Mouse (Mus musculus): ENCODE data around the gene Gnai3.
A peak's percentile ranks its signal among the peaks of the same experiment; 100 is the strongest.

Gnai3 gene

DNA sequence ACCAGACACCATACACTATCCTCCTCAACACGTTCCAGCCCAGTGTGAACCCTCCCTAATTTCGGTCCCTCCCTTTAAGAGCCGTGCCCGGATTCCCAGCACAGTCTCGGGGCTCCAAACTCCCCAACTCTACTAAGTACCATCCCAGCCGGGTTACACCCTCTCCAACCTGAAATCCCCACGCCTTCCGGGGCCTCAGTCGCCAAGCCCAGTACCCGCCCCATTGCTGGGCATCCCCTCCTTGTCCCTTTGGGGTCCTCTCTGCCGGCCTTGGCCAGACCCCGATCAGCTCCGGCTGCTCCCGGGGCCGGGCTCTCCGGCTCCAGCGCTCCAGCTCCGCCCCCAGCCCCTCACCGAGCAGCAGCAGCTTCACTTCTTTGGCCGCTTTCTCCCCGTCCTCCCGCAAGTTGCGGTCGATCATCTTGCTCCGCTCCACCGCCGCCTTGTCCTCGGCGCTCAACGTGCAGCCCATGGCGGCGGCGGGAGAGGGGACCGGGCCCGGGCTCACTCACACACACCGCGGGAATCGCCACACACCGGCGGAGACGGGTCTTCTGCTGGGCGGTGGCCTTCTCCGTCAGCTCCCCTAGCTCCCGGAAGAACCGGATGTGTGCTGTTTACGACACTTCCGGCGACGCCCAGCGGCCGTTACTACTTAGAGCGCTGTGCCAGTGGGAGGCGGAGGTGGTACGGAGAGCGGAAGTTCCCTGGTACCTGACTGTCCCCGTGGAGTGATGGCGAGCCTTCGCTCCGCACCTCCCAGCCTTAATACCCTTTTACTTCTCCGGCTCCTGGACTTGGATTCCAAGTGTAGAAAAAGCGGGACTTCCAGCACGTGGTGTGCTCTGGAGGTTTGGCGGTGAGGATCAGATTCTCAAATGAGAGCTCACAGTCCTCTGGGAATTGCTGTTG, at the start of gene Gnai3:
TSS of gene Gnai3 (minus strand) at position 613 of the 912 bp plus-strand sequence.
- DNase-seq (ENCODE audit: extremely low read depth, low read depth) = peak; percentile 96

- DNase-seq (ENCODE audit: extremely low read depth, low read depth) = no peak
Measured at GRCm38 (mm10) chr3:108195287-108195686, 49.3 kb upstream of the Gnai3 start.

DNA sequence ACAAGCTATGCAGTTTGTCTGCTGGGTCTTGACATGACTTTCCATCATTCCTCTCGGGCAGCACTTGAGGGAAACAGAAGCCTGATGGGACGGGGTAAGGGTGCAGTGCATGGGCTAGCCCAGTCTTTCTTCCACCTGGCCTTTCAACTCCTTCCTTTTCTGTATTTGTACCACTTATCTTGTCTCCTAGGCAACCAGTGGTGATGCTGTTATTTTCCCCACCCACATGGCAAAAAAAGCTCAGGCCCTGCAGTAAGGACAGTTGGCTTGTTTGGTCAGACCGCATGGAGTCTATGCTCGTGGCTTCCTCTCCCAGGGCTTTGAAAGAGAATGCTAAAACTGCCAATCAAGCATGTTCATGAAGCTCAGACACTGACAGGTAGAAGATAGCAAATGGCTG, 47.7 kb upstream of the Gnai3 start:
- DNase-seq (ENCODE audit: extremely low read depth, low read depth) = no peak

GRCm38 (mm10) chr3:108189897-108190296, 44.0 kb upstream of the Gnai3 start:
- DNase-seq (ENCODE audit: extremely low read depth, low read depth) = no peak

- DNase-seq (ENCODE audit: extremely low read depth, low read depth) = no peak
Measured at GRCm38 (mm10) chr3:108188716-108189490, 43.0 kb upstream of the Gnai3 start.

DNA sequence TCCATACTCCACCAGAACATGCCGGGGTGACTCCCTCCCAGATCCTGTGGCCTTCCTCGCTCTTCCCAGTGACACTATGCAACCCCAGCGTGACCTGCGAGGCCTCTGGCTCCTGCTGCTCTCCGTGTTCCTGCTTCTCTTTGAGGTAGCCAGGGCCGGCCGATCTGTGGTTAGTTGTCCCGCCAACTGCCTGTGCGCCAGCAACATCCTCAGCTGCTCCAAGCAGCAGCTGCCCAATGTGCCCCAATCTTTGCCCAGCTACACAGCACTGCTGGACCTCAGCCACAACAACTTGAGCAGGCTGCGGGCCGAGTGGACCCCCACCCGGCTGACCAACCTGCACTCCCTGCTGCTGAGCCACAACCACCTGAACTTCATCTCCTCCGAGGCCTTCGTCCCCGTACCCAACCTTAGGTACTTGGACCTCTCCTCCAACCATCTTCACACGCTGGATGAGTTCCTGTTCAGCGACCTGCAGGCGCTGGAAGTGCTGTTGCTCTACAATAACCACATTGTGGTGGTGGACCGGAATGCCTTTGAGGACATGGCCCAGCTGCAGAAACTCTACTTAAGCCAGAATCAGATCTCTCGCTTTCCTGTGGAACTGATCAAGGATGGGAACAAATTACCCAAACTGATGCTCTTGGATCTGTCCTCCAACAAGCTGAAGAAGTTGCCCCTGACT, 41.3 kb upstream of the Gnai3 start:
- no peak for DNase-seq (ENCODE audit: extremely low read depth, low read depth)

DNA sequence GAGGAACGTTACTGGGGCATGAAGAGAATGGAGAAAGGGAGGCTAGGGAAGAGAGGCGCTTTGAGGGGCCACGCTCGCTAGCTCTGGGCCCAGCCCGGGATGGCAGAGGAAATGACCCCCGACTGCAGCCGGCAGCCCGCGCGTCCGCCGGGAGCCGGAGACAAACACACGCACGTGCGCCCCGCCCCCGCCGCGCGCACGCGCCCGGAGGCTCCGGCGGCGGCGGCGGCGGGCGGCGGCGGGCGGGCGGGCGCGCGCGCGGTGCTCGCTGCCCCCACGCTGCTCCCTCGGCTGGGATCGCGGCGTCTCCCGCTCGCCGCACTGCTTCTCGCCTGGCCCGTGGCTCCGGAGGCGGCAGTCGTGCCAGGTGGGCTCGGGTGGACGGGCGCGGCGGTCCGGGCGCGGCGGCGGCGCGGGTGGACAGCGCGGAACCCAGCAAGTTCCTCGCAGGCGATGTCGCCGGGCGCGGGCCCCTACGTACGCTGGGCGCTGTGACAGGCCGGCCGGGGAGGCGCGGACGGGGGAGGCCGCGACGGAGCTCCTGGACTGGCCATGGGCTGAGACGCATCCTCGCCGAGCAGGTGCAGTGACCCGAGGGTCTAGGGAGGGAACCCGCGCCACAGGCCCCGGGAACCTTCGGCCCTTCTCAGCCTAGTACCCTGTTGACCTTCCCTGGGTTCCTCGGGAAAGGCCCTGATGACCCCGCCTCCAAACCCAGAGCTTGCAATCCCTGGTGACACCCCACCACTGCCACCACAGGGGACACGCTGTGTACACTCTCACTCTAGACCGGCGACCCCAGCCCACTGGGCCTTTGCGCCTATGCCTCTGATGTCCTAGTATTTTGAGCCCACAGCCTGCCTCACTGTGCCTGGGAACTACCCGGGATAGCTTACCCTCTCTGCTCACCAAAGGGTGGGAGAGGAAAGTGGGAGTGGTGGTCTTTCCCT, 40.4 kb upstream of the Gnai3 start, which contains the start of gene Amigo1:
TSS of gene Amigo1 (plus strand) at position 238 of the 950 bp plus-strand sequence.
- DNase-seq (ENCODE audit: extremely low read depth, low read depth) = no peak

DNA sequence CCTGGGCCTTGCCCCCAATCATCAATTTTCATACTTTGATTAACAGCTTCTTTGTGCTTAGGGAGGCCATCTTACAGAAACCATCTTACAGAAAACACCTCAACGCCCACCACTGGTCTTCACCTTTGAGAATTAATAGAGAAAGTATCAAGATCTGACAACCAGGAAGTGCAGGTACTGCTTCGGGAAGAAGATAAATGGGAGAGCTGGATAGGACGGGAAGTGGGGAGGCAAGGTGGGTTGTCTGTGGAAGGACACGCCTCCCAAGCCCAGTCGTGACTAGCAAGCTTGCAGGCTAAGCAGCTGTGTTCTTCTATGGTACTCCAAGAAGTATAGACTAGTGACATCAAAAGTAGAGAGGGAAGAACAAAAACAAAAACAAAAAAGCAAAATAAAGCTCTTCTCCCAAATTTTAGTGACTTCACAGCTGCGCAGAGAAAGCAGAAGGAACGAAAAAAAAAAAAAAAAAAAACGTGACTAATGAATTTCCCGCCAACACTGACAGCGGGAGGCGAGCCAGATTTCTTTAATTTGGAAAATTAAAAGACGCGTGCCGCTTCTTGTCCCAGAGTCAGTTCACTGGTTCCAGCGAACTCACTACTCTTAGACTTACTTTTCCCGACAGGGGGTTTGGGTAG, 39.6 kb upstream of the Gnai3 start:
- peak; percentile 34 for DNase-seq (ENCODE audit: extremely low read depth, low read depth)

DNA sequence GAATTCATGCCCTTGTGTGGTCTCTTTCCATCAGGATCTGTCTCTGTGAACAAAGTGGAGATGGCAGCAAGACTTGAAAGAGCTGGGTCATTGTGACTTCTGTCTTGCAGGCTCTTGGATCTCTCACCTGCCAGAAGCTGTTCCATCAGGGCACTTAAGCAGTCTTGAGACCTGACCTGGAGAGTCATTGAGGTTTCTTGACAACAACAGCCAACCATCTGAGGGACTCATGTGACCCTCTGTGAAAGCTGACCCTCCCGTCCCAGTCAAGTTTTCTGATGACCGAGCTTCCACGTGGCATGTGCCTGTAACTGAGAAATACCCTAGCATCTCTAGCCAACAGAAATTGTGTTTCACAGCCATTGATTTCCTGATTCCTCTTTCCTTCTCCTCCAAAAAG, 38.8 kb upstream of the Gnai3 start:
- no peak for DNase-seq (ENCODE audit: extremely low read depth, low read depth)

DNA sequence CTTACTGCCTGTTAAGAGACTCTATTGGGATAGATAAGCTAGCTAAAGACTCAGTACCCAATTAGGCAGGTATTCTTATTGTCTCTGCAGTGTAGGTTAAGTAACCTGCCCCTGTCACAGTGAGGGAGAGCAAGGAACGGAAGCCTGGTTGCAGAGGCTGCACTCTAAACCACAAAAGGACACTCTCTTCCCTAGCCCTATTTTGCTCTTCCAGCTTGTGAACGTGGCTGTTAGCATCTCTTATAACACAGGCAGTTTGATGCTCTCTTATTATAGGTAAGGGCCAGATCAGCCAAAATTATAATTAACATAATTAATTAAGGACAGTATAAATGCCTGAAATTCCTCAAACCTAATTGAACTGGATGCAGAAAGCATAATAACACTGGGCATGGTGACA, 34.6 kb upstream of the Gnai3 start:
- DNase-seq (ENCODE audit: extremely low read depth, low read depth) = no peak

GRCm38 (mm10) chr3:108178756-108179715, 33.1 kb upstream of the Gnai3 start:
- DNase-seq (ENCODE audit: extremely low read depth, low read depth) = no peak

DNA sequence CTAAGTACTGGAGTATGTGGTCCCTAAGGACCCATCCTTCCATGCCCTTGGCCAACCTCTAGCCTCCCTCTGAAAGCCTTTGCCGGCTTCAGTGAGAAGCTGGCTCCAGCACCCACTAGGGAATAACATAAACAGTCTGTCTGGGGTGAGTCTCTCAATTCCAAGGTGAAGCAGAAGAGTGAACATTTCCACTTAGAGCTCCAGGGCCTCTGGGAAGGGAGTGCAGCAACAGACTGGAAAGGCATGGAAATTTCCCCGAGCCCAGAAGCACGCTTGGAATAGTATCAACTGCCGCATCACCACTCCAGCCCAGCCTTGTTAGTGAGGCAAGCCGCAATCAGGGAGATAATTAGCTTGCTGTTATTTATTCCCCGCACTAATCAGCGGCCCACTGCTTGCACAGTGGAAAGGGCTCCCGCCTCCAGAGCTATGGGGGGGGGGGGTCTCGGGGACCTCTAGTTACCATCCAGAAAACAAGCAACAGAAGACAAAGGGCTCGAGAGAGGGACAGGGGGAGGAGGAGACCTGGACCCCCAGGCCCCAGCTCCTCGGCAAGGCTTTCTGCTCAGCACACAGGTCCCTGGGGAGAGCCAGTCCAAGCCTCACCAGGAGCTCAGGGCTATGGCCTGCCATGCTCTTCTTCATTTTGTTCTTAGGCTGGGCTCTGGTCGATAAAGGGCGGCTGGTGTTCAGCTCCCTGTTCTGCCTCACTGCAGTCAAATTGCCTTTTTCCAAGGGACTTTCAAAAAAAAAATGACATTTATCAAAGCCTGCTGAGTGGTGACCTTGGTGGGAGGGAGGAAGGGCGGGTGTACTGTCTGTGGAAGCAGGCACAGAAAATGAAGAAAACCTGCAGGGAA, 29.0 kb upstream of the Gnai3 start:
- DNase-seq (ENCODE audit: extremely low read depth, low read depth) = no peak

DNA sequence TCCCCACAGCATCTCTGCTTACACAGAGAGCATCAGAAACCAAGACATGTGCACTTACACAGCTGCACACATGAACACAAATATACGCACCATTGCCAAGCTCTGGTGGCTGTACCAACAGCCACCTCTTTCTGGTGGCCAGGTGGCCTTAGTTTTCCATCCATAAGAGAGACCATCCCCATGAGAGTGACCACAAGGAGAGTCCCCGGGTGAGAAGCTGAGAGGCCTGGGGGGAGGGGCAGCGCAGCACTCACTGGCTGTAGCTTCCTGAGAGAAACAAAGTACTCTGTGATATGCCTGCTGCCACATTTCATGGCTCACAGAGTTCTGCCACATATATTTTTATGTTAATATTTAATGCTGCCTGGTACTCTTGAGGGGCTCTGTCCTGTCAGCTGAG, 23.3 kb upstream of the Gnai3 start:
- no peak for DNase-seq (ENCODE audit: extremely low read depth, low read depth)

DNA sequence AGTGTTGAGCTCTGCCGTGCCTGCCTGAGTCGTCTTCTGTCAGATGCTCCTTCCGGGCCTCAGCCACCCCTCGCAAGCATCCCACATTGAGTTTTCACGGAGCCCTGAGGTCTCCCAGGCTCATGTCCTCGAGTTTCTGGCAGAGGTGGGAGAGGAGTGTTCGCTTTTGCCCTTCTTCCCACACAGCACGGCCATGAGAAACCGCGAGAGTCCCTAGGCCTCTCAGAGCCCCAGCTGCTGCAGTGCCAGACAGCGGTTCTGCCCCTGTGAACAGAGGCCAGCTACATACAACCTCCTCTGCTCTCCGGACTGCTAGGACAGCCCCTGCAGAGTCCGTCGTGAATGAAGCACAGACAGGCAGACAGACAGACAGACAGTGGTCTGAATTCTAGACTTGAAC, 21.6 kb upstream of the Gnai3 start:
- no peak for DNase-seq (ENCODE audit: extremely low read depth, low read depth)

DNA sequence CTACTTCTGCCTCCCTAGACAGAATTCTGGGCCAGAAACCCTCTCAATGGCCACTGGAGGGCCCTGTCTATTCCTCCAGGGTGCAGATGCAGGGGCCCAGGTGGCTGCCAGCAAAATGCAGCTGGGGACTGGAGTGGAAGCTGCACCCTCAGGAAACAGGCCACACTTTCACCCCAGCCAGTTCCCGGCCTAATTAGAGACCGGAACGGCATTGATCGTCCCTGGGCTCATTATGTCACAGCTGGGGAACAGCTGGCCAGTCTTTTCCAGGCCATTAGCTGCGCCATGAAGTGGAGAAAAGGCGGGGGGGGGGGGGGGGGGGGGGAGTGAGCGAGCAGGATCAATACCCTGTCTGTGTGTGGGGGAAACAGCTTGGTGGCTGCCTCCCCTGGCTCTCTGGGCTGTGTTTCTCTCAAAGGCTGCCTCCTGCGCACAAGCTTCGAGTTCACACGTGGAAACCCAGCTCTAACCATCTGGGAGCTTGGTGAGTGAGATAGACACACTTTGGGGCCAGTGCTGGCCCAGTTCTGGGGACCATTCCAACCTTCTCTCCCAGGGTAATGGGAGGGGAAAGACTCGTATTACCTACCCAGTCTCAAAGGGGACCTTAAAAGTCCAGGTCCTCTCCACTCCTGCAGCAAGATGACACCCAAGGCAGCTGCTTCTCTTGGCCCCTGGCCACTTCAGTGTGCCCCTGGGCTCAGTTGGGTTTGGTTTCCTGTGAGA, 20.7 kb upstream of the Gnai3 start:
- no peak for DNase-seq (ENCODE audit: extremely low read depth, low read depth)

GRCm38 (mm10) chr3:108165532-108166315, 19.8 kb upstream of the Gnai3 start:
- no peak for DNase-seq (ENCODE audit: extremely low read depth, low read depth)

GRCm38 (mm10) chr3:108164807-108165206, 18.9 kb upstream of the Gnai3 start:
- DNase-seq (ENCODE audit: extremely low read depth, low read depth) = peak; percentile 56

Data from MEL-GATA-1-ER (cell line).